Mouse (Mus musculus) CD4-positive, CD25-positive, alpha-beta regulatory T cell, adult 2 months (primary cell): ENCODE measurements at regions not wholly inside any gene's neighbourhood (a gene's known extent, or its start where the extent isn't known, plus 50 kb on each side); places are given as distances from the start of the nearest gene placed in this dataset.

Experiments used
- DNase-seq: peaks from one replicate; pipeline ENCODE4 v3.0.0-alpha.2; 2012; ENCODE audit warnings: low read depth, low spot score

GRCm38 (mm10) chr6:49637654-49638053 lies 184.9 kb upstream of the Npy start:
- DNase-seq: no peak

- DNase-seq: no peak
These were observed 181.3 kb upstream of the Npy start for GRCm38 (mm10) chr6:49641256-49641655.

GRCm38 (mm10) chr6:49654541-49655130 lies 167.9 kb upstream of the Npy start:
- no peak for DNase-seq

GRCm38 (mm10) chr6:49655241-49655640 lies 167.3 kb upstream of the Npy start:
- DNase-seq: no peak

- peak; percentile 76 for DNase-seq
These were observed 165.9 kb upstream of the Npy start for GRCm38 (mm10) chr6:49656359-49657280.

GRCm38 (mm10) chr6:49657988-49658387 lies 164.5 kb upstream of the Npy start:
- DNase-seq: peak; percentile 48

- DNase-seq: no peak
These were observed 151.5 kb upstream of the Npy start for GRCm38 (mm10) chr6:49670991-49671390.

GRCm38 (mm10) chr6:49671912-49672311 lies 150.6 kb upstream of the Npy start:
- no peak for DNase-seq

- DNase-seq: no peak
These were observed 135.7 kb upstream of the Npy start for GRCm38 (mm10) chr6:49686776-49687175.

GRCm38 (mm10) chr6:49692032-49692539 lies 130.4 kb upstream of the Npy start:
- no peak for DNase-seq

- DNase-seq: no peak
These were observed 127.7 kb upstream of the Npy start for GRCm38 (mm10) chr6:49694851-49695250.

- no peak for DNase-seq
These were observed 125.5 kb upstream of the Npy start for GRCm38 (mm10) chr6:49696990-49697389.

- peak; percentile 27 for DNase-seq
These were observed 121.1 kb upstream of the Npy start for GRCm38 (mm10) chr6:49701453-49701852.

- DNase-seq: no peak
These were observed 109.5 kb upstream of the Npy start for GRCm38 (mm10) chr6:49712980-49713379.

GRCm38 (mm10) chr6:49716520-49716919 lies 106.0 kb upstream of the Npy start:
- DNase-seq: no peak

- DNase-seq: no peak
These were observed 105.6 kb upstream of the Npy start for GRCm38 (mm10) chr6:49716945-49717344.

GRCm38 (mm10) chr6:49733191-49733590 lies 89.3 kb upstream of the Npy start:
- DNase-seq: no peak

GRCm38 (mm10) chr6:49743157-49743556 lies 79.4 kb upstream of the Npy start:
- no peak for DNase-seq

GRCm38 (mm10) chr6:49745301-49745700 lies 77.2 kb upstream of the Npy start:
- no peak for DNase-seq

GRCm38 (mm10) chr6:49750544-49750943 lies 72.0 kb upstream of the Npy start:
- DNase-seq: no peak

GRCm38 (mm10) chr6:49759614-49760013 lies 62.9 kb upstream of the Npy start:
- no peak for DNase-seq

GRCm38 (mm10) chr6:49764746-49765145 lies 57.8 kb upstream of the Npy start:
- no peak for DNase-seq
